Mouse (Mus musculus): Measurements from ENCODE around the gene Plppr2.

Gene Plppr2

DNA sequence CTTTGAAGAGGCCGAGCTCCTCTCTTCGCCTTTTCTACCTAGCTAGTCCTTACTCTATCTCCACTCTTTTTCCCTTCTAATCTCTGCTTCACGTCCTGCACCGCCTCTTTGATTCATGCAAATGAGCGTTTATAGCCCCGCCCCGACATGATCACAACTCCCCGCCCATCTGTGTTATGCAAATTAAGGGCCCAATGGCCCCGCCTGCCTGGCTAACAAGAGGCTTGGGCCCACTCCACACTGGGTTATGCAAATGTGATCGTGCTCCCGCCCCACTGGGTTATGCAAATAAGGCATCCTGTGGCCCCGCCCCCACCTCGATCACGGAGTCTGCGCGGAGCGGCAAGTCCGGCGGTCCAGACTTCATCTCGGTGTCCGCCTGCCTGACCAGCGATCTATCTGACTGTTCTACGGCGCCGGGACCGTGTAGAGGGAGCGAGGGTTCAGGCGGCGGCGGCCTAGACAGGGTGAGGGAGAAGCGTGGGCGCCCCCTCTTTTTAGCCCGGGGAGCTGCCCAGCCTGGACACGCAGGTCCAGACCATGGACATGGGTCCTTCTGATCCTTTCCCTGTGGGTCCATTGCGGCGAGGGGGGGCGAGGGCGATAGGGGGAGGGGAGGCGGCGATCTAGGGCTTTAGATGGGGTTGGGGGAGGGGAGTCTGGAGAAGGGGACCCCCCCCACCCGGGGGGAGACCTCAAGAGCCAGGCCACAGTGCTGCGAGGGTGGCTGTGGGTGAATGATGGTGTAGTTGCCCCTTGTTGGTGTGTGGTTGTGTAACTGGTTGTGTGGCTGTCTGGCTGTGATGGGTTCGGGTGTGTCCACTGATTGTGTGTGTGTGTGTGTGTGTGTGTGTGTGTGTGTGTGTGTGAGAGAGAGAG lies at the start of gene Plppr2:
Gene Plppr2, plus strand, starts transcription at position 342 of the 879 bp plus-strand sequence.
- peak; percentile 93 for DNase-seq (ENCODE audit: low read depth, low spot score)

DNA sequence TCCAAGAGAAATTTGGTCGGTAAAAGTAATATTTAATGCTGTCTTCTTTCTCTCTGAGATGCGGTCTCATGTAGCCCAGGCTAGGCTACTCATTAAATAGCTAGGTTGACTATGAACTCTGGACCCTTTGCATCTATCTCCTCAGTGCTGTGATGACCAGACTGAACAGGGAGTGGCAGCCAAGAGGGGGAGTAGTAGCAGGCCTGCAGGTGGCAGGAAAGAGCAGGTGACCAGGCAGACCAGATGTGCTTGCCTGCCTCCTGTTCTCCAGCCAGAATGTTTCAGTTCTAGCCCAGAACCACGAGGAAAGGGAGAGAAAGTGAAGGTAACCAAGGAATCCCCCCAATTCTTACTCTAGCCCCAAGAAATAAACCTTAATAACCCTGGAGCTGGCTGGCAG lies 47.6 kb upstream of the Plppr2 start:
- no peak for DNase-seq (ENCODE audit: low read depth, low spot score)

DNA sequence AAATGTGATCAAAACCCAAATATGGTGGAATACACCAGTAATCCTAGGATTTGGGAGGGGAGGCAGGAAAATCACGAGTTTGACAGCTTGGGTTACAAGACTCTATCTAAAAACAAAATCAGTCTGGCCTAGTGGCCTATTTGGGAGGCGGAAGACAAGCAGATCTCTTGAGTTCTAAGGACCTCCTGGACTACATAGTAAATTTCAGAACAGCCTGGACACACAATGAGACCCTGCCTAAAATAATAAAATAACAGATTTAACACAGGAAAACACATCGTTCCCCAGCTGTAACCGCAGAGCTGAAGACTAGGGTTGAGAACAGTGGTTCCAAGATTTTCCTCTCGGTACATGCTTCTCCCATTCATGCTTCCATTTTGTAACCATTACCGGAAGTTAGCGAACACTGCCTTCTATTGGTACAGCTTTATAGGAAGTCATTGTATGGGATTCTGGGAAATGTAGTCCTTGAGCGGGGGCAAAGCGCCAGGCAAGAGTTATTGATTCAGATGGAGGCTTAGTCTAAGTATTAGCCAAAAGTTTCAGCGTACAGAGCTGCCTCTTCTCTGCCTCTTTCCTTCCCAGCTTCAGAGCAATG lies 35.5 kb upstream of the Plppr2 start:
- peak; percentile 65 for DNase-seq (ENCODE audit: low read depth, low spot score)

GRCm38 (mm10) chr9:21904031-21904430 lies 32.8 kb upstream of the Plppr2 start:
- DNase-seq (ENCODE audit: low read depth, low spot score): no peak

DNA sequence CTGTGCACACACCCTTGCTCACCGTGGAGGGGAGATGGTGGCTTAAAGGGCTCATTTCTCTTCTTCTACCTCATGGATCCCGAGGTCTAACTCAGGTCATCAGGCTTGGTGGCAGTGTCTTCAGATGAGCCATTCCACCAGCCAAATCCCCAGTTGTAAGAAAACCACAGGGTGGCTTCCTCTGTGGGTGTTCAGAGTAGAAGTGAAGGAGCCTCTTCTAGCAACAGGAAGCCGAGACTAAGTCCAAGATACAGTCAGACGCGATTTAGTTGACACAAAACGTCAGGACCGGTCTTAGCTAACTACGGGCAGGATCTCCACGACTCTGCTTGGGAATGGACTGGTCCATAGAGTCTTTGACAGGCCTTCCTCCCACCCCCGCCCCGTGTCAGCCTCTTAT lies 28.6 kb upstream of the Plppr2 start:
- DNase-seq (ENCODE audit: low read depth, low spot score): no peak

- DNase-seq (ENCODE audit: low read depth, low spot score): no peak
Observed at GRCm38 (mm10) chr9:21909474-21910223, 27.2 kb upstream of the Plppr2 start.

DNA sequence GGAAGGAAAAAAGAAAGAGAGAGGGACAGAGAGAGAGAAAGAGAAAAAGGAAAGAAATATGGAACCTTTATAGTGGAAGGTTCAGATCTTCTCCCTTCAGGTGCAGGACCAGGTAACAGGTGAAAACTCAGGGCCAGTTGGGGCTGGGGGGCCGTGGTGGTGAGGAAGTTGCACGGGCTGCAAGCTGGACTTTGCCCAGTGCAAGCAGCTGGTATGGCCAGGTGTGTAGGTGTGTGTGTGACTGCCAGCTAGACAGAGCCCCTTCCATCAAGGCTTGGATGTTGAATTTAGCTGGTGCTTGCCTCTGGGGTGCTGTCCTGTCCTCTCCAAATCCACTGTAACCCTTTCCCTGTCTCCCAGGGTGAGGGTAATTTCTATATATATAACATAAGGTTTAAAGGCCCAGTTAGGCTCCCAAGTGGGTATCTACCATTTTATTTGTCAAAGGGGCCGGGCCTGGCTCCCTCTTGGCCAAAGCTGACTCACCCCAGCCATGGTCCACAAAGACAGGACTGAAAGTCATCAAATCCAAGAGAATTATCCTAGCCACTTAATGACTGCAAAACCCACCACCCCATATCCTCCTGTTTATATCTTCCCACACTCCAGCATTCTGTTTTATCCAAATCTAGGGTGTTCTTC lies 19.9 kb upstream of the Plppr2 start:
- DNase-seq (ENCODE audit: low read depth, low spot score): no peak

DNA sequence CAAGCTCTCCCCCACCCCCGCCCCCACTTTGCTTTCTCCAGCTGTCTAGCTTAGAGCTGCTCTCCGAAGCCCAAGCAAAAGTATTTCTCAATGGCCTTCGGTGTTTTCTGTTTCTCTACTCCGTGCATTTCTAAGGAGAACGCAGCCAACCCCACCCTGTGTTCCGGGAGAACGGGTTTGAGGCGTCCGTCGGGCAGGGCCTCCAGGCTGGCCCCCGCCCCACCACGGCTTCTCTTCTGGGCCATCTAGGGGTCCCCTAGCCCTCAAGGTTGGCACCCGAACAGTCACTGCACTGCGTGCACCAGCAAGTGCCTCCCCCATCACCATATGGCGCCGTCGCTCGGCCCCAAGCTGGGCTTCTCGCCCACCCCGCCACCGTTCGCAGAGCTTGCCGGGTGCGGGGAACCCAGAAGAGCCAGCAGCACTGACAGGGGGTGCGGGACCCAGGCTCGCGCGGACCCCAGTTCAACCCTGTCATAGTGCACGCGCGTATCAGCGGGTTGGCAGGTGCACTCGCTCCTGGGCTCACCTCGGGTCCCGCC lies 19.3 kb upstream of the Plppr2 start:
- no peak for DNase-seq (ENCODE audit: low read depth, low spot score)

- peak; percentile 96 for DNase-seq (ENCODE audit: low read depth, low spot score)
Observed at GRCm38 (mm10) chr9:21918035-21918592, 18.7 kb upstream of the Plppr2 start, which contains the start of gene Rab3d. Gene Rab3d, minus strand, starts transcription at chr9:21918192.

DNA sequence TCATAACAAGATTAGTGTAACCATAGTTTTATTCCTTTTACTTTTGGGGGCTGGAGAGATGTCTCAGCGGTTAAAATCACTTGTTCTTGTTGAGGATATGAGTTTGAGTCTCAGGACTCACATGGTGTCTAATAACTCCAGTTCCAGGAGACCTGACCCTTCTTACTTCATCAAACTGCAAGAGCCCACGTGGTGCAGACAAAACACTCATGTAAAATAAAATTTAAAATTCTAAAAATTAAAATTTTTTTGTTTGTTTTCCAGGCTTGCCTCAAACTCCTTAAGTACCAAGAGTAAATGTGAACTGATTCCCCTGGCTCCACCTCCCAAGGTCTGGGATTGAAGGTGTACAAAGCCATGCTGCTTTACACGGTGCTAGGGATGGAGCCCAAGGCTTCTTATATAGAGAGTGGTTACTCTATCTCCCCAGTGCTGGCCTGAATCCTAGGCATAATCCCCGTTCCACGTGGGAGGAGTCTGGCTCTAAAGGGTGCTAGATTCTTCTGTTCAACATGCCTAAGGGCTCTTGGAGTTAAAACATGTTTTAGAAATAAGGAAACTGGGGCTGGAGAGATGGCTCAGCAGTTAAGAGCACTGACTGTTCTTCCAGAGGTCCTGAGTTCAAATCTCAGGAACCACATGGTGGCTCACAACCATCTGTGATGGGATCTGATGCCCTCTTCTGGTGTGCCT lies 18.0 kb upstream of the Plppr2 start:
- no peak for DNase-seq (ENCODE audit: low read depth, low spot score)

- no peak for DNase-seq (ENCODE audit: low read depth, low spot score)
Observed at GRCm38 (mm10) chr9:21923036-21923435, 13.8 kb upstream of the Plppr2 start.

DNA sequence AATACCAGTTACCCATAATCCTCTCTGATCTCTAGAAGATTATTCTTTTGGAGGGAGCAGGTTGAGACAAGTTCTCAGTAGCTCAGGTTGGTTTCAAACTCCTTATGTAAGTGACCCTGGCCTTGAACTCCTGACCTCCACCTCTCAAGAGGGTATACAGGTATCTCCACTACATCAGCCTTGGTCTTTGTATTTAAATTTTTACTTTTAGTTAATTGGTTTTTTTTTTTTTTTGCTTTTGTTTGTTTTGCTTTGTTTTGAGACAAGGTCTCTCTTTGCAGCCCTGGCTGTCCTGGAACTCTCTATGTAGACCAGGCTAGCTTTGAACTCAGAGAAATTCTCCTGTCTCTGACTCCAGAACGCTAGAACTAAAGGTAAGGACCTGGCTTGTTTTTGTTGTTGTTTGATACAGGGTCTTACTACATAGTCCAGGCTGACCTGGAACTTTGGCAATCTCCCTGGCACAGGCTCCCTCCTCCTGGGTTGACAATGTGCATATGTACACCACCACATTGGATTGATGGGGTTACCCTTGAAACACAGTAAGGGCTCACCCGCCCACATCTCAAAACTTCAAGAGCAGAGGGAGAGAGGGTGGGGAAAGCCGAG lies 13.2 kb upstream of the Plppr2 start:
- no peak for DNase-seq (ENCODE audit: low read depth, low spot score)

DNA sequence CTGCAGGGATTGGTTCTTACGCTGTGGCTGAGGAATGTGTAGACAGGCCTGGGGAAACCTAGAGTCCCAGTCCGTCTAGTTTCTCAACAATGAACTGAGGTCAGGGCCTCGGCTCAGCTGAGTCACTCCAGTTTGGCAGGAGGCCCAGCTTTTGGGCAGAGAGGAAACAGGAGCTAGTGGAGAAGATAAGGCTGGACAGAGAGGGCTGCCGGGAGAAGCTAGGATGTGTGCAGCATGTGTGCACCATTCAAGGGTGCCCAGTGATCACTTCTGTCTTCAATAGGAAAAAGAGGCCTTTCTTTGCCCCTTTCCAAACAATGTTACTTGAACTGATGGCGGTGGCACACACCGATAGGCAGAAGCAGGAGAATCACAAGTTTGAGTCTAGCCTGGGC lies 12.7 kb upstream of the Plppr2 start:
- no peak for DNase-seq (ENCODE audit: low read depth, low spot score)

DNA sequence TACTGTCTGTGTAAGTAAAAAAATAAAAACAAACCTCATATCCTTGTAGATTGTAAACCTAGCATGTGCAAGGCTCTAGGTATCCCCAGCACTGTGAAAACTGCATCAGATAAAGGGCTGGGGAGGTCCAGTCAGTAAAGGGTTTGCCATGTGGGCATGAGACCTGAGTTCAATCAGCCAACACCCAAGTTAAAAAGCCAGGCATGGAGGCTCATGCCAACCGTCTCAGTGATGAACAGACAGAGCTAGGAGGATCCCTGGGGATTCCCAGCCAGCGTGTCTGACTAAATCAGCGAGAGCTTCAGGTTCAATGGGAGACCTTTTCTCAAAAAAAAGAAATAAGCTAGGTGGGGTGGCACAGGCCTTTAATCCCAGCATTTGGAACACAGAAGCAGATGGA lies 11.8 kb upstream of the Plppr2 start:
- DNase-seq (ENCODE audit: low read depth, low spot score): no peak

GRCm38 (mm10) chr9:21925506-21925905 lies 11.3 kb upstream of the Plppr2 start:
- DNase-seq (ENCODE audit: low read depth, low spot score): no peak

DNA sequence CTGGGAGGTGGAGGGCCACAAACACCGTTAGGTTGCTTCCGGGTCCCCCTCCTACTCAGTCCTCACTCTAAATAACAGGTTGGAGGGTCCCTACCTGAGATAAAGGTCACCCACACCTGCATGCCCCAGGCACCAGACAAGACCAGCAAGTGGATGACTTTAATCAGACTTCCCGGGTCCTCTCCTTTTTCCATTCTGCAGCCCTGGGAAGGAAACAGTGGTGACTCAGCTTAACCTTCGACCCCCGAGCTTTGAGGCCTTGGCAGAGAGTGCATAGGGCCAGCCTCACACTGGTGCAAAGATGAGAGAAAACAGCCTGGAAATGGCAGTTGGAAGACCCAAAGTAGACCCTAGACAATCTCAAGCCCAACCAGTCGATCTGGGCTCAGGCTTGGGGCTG lies 10.7 kb upstream of the Plppr2 start:
- no peak for DNase-seq (ENCODE audit: low read depth, low spot score)

DNA sequence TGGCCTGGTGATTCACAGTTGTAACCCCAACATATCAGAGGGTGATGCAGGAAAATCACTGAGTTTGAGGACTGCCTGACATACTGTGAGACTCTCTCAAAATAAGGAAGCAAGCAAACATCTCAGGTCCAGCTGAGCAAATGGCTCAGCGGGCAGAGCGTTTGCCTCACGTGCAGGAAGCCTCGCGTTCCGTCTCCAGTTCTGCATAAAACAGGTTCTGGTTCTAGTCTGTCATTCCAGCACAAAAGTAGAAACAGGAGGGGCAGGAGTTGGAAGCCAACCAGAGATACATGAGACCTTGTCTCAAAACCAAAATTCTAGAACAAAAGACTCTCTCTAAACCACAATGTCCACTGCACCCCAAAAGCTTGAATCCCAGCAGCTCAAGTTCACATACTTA lies 10.0 kb upstream of the Plppr2 start:
- no peak for DNase-seq (ENCODE audit: low read depth, low spot score)

DNA sequence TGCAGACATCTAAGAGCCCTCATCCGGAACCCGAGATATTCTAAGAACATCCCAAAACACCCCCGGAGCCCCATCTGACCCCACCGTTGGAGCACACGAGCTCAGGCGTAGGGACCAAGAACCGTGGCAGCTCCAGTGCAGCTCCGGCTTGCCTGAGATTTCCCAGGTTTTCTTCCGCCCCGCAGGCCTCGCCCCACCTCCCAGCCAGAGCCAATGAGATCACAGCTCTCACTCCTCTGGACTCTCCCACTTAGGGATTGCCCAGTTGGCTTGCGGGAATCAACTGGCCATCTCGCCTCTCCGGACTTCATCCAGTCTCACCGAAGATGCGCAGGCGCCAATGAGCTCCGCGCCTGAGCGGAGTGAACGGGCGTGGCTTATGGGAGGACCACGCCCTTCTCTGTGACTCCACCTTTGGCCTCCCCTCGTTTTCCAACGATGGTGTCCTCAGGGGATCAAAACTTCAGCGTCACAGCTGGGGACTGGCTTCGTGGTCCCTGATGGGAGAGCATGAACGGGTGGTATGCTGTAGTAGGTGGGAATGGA lies 9.6 kb upstream of the Plppr2 start, which contains the start of the genes Ccdc159 and Tmem205:
Gene Ccdc159, plus strand, starts transcription at position 264 of the 546 bp plus-strand sequence.
Gene Tmem205, minus strand, starts transcription at position 349 of the 546 bp plus-strand sequence.
- peak; percentile 98 for DNase-seq (ENCODE audit: low read depth, low spot score)

GRCm38 (mm10) chr9:21929208-21929607 lies 7.6 kb upstream of the Plppr2 start:
- no peak for DNase-seq (ENCODE audit: low read depth, low spot score)

DNA sequence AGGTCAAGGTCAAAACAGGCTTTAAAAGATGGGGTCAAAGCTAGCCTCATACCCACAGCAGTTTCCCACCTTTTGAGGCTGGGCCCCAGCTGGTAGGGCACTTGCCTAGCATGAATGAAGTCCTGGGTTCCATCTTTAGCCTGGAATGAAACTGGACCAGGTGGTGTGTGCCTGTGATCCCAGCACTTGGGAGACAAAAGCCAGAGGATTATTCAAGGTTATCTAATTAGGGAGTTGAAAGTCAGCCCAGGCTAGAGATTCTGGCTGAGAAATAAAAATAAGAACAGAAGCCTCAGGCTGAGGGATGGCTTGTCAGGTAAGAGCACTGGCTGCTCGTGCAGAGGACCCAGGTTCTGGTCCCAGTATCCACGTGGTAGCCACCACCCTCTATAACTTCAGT lies 4.8 kb upstream of the Plppr2 start:
- DNase-seq (ENCODE audit: low read depth, low spot score): no peak
